Mouse (Mus musculus): Measurements from ENCODE around the gene Zfp619.
"Not testable (repeated sequence)": the region's sequence is repeated elsewhere in the genome, so short reads cannot be mapped to it uniquely, and the experiment has no call there.

DNA sequence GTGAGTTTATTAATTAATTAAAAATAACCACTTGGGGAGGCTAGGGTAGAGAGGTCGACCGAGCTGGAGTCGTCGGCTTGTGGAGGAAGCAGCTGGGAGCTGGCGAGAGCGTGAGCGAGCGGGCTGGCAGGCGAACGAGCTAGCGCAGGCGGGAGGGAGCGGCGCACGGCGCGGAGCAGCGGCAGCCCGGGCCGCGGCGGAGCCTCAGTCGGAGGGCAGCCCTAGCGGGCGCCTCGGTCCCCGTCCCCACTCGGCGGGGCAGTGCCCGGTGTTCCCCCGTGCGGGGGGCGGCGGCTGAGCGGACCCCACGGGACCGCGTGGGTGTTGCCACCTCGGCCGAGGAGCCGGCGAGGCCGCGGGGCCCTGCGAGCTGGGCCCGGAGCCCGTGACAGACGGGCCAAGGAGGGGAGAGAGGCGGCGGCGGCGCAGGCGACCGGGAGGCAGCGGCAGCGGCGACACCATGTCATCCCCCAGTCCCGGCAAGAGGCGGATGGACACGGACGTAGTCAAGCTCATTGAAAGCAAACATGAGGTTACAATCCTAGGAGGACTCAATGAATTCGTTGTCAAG is 71.0 kb downstream of the Zfp619 start:
- TF ChIP-seq POLR2A (IDR thresholded peaks at IDR 0.05; ENCODE audit: borderline replicate concordance, control insufficient read depth, low read depth, low read length); CTCF (IDR thresholded peaks at IDR 0.05; ENCODE audit: control insufficient read depth, insufficient read depth, low read length): not testable (repeated sequence)

All from bone marrow, adult 2 months (tissue).